Mouse (Mus musculus): ENCODE measurements at regions not wholly inside any gene's neighbourhood (a gene's known extent, or its start where the extent isn't known, plus 50 kb on each side); places are given as distances from the start of the nearest gene placed in this dataset.
A peak's percentile ranks its signal among the peaks of the same experiment; 100 is the strongest.

DNA sequence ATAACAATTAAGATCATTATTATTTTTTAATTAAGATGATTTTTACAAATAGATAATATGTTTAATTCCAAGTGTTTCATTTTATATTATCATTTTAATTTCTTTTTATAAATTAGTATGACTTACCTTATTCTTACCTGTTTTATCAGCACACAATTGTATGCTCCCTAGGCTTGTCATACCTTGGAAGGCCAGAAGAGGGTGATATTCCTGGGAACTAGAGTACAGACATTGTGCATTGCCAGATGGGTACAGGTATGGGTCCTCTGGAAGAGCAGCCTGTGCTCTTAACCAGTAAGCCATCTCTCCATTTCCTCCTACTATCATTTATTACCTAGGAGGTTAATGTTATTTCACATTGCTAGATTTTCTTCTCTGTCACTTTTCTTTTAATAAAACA, 172.0 kb upstream of the Kif2b start:
- no peak overlapping the region for H3K9ac ChIP-seq (replicated peaks; ENCODE audit: low read length, poor library complexity, severe bottlenecking)
- TF ChIP-seq CTCF (IDR thresholded peaks at IDR 0.05), result peak; percentile 12; the same call in 1 of the 2 replicates
- H3K4me3 ChIP-seq (ENCODE audit: low read depth, low read length), result no peak overlapping the region
- no peaks in the 10 kb centered on the region for H3K27me3 ChIP-seq (ENCODE audit: insufficient read depth, low read length)
- ATAC-seq (ENCODE audit: low FRiP score) (no peak), DNase-seq (ENCODE audit: low spot score) (no peak)
- no peak overlapping the region for H3K27ac ChIP-seq (ENCODE audit: low read depth, low read length)
- H3K4me1 ChIP-seq (ENCODE audit: insufficient read depth, low read length), result no peaks in the 10 kb centered on the region
- H3K9me3 ChIP-seq (ENCODE audit: low read length), result no peaks in the 10 kb centered on the region
- H3K4me2 ChIP-seq (ENCODE audit: low read depth, low read length, poor library complexity, severe bottlenecking), result no peak overlapping the region
- no peaks in the 10 kb centered on the region for H3K36me3 ChIP-seq (ENCODE audit: insufficient read depth, low read length)

All from midbrain, postnatal 0 days (tissue).